Mouse (Mus musculus): ENCODE data around the gene 3425401B19Rik.

- TF ChIP-seq POLR2A (IDR thresholded peaks at IDR 0.05; ENCODE audit: extremely low read depth, insufficient read depth, low read length), result no peak
- no peak for TF ChIP-seq CTCF (IDR thresholded peaks at IDR 0.05; ENCODE audit: extremely low read depth, insufficient read depth, low read length)
These were observed 52.0 kb downstream of the 3425401B19Rik start for GRCm38 (mm10) chr14:32632908-32633600.
